Mouse (Mus musculus) ES-E14 (cell line): Measurements from ENCODE around the gene Ceacam18. TPM values are rescaled to one million over a fixed set of nuclear protein-coding genes. Genes with fewer than 3 reads are reported as not detected.

Source experiments
- DNase-seq: peaks from one replicate; pipeline ENCODE4 v3.0.0-alpha.2; 2013; ENCODE audit warnings: low read depth, low spot score
- H3K27ac ChIP-seq: 2 replicates; pipeline ENCODE4 v1.5.1; 2012; ENCODE audit warnings: low read depth, mild to moderate bottlenecking, low read length, moderate library complexity, mixed read lengths; ENCODE audit not compliant: poor library complexity, insufficient read depth, severe bottlenecking
- H3K36me3 ChIP-seq: 2 replicates; pipeline ENCODE4 v1.6.1; 2012; ENCODE audit warnings: mild to moderate bottlenecking, low read length, moderate library complexity, mixed read lengths; ENCODE audit not compliant: control insufficient read depth, poor library complexity, insufficient read depth, severe bottlenecking
- H3K4me1 ChIP-seq, 2 experiments: fragments of 150-350 bp in 1 of 2; sonication (generic) in 1 of 2; 2 replicates each; pipeline ENCODE4 v1.6.1; 2012; ENCODE audit warnings: low read length in 2 of 2, mild to moderate bottlenecking in 1 of 2, mixed read lengths in 1 of 2; ENCODE audit not compliant: control insufficient read depth in 2 of 2, insufficient read depth in 2 of 2, poor library complexity in 1 of 2
- H3K4me3 ChIP-seq, 2 experiments: fragments of 150-350 bp in 1 of 2; sonication (generic) in 1 of 2; 2 replicates each; pipeline ENCODE4 v1.5.1; 2012; ENCODE audit warnings: low read length in 2 of 2, low read depth in 1 of 2, mild to moderate bottlenecking in 1 of 2, mixed read lengths in 1 of 2; ENCODE audit not compliant: insufficient read depth in 1 of 2, poor library complexity in 1 of 2, severe bottlenecking in 1 of 2
- H3K9ac ChIP-seq: 2 replicates; pipeline ENCODE4 v1.6.1; 2012; ENCODE audit warnings: low read depth, mild to moderate bottlenecking, low read length, mixed read lengths; ENCODE audit not compliant: poor library complexity, insufficient read depth, severe bottlenecking
- H3K9me3 ChIP-seq: fragments of 150-350 bp; sonication (generic); 2 replicates; pipeline ENCODE4 v1.6.1; 2012; ENCODE audit warnings: low read depth, mild to moderate bottlenecking, low read length; ENCODE audit not compliant: control insufficient read depth, insufficient read depth
- CHD2 ChIP-seq: IDR thresholded peaks from 2 replicates; pipeline ENCODE4 v1.6.1; 2014; ENCODE audit warnings: mild to moderate bottlenecking, low read depth, low read length, inconsistent platforms
- HCFC1 ChIP-seq: IDR thresholded peaks from 2 replicates; pipeline ENCODE4 v1.6.1; 2012; ENCODE audit warnings: low read length, inconsistent platforms, borderline replicate concordance; ENCODE audit not compliant: insufficient read depth
- MAFK ChIP-seq: IDR thresholded peaks from 2 replicates; pipeline ENCODE4 v1.6.1; 2014; ENCODE audit warnings: mild to moderate bottlenecking, low read depth, low read length, inconsistent platforms; ENCODE audit not compliant: insufficient read depth
- ZC3H11A ChIP-seq: IDR thresholded peaks from 2 replicates; pipeline ENCODE4 v1.6.1; 2012; ENCODE audit warnings: low read depth, mild to moderate bottlenecking, inconsistent platforms, low read length, borderline replicate concordance
- ZNF384 ChIP-seq: IDR thresholded peaks from 2 replicates; pipeline ENCODE4 v1.6.1; 2012; ENCODE audit warnings: low read depth, low read length, inconsistent platforms
- in situ Hi-C, 2 experiments: fragments of 600-800 bp; cut with MboI; formaldehyde crosslinking; loops; one replicate each; pipeline ENCODE4 v1.15.1; 2025; ENCODE audit warnings: low sequenced_read_pairs in 2 of 2, inconsistent platforms in 1 of 2; ENCODE audit not compliant: unreplicated experiment in 2 of 2
- total RNA-seq: library from RNA; depleted of rRNA; stranded (reverse); fragments of 300-350 nt; gene quantifications from 2 replicates; pipeline ENCODE4 v1.2.3, GENCODE M21; 2012; rRNA removed

Ceacam18 gene
- total RNA-seq: 0.11 TPM in 1 of 2 replicates, not detected in the other

GRCm38 (mm10) chr7:43634500-43634899 is at the start of gene Ceacam18:
Ceacam18 (plus strand) TSS chr7:43634707.
- no peak for DNase-seq
- H3K9me3 ChIP-seq: no peaks in the 10 kb centered on the region
- TF ChIP-seq CHD2: no peak
- TF ChIP-seq ZC3H11A: no peak
- TF ChIP-seq HCFC1: no peak
- no peak for TF ChIP-seq MAFK
- no peak for TF ChIP-seq ZNF384
- H3K27ac ChIP-seq: no peak within 1 kb of the TSS
- in situ Hi-C loops: no loop called here
- peaks cover 0 to 6% of the 10 kb centered on the region in 2 experiments; a peak in 1 of 4 replicates for H3K4me1 ChIP-seq
- no peak within 1 kb of the TSS for H3K4me3 ChIP-seq
- H3K36me3 ChIP-seq: no peaks in the 10 kb centered on the region
- H3K9ac ChIP-seq: no peak within 1 kb of the TSS

GRCm38 (mm10) chr7:43584790-43585189 is 49.7 kb upstream of the Ceacam18 start:
- in situ Hi-C loops: no loop called here
- Histone ChIP-seq H3K36me3 (peaks cover 30% of the 10 kb centered on the region), H3K27ac (no peak overlapping the region), H3K9ac (no peak overlapping the region), H3K4me3 (no peak overlapping the region), H3K9me3 (no peaks in the 10 kb centered on the region), H3K4me1 (peaks cover 0 to 3% of the 10 kb centered on the region in 2 experiments; a peak in 2 of 4 replicates)
- TF ChIP-seq HCFC1 (no peak), ZC3H11A (0 out of 2 replicates have a peak, but pooled peaks have one; percentile 21)
- DNase-seq: peak; percentile 27

- TF ChIP-seq MAFK (peak; percentile 76), ZC3H11A (no peak)
- in situ Hi-C loops: no loop called here
- H3K4me3 ChIP-seq: no peak overlapping the region
- peak overlapping the region; percentile 78; the same call in 1 of the 2 replicates for H3K27ac ChIP-seq
- no peak overlapping the region; the same call in 1 of the 2 replicates for H3K9ac ChIP-seq
- H3K9me3 ChIP-seq: no peaks in the 10 kb centered on the region
- DNase-seq: no peak
- H3K4me1 ChIP-seq: peaks cover 8 to 23% of the 10 kb centered on the region in 2 experiments
- H3K36me3 ChIP-seq: no peaks in the 10 kb centered on the region
These were observed 32.6 kb upstream of the Ceacam18 start for GRCm38 (mm10) chr7:43601884-43602283.

- Histone ChIP-seq H3K4me1 (peaks cover 9 to 16% of the 10 kb centered on the region in 2 experiments), H3K27ac (peak within 1 kb of the TSS; percentile 78), H3K4me3 (peak within 1 kb of the TSS; percentile 71 to 86), H3K36me3 (peaks cover 7% of the 10 kb centered on the region; the same call in 1 of the 2 replicates), H3K9me3 (no peaks in the 10 kb centered on the region), H3K9ac (peak within 1 kb of the TSS; percentile 81)
- in situ Hi-C loops: no loop called here
- no peak for TF ChIP-seq MAFK
- no peak for TF ChIP-seq ZC3H11A
- no peak for TF ChIP-seq CHD2
- TF ChIP-seq HCFC1: no peak
- TF ChIP-seq ZNF384: no peak
- peak; percentile 54 for DNase-seq
These were observed 27.4 kb upstream of the Ceacam18 start, which contains the start of gene Zfp819 for GRCm38 (mm10) chr7:43606896-43607742. Zfp819 (plus strand) TSS chr7:43607169.
